Mouse (Mus musculus) right cerebral cortex, postnatal 10 days (tissue): Measurements from ENCODE around the gene Zbtb16.

Source experiments
- DNase-seq, 2 experiments: peaks; one replicate each; pipeline ENCODE4 v3.0.0; 2021; ENCODE audit warnings: low spot score in 2 of 2

The Zbtb16 gene

DNA sequence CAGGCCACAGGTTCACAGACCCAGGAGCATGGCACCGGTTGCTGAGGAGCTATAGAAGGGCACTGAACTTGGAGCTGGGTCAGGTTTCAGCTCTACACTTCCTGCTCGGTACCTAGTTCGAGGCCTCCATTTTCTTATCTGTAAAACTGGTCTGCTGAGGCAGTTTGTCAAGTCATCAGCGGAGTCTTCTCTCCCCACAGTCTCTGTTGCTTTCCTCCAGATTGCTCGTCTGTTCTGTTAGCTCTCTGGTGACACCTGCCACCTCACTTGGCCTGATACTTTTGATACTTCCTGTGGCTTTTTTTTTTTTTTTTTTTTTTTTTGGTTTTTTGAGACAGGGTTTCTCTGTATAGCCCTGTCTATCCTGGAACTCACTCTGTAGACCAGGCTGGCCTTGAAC, 124.2 kb downstream of the Zbtb16 start:
- DNase-seq = no peak

DNA sequence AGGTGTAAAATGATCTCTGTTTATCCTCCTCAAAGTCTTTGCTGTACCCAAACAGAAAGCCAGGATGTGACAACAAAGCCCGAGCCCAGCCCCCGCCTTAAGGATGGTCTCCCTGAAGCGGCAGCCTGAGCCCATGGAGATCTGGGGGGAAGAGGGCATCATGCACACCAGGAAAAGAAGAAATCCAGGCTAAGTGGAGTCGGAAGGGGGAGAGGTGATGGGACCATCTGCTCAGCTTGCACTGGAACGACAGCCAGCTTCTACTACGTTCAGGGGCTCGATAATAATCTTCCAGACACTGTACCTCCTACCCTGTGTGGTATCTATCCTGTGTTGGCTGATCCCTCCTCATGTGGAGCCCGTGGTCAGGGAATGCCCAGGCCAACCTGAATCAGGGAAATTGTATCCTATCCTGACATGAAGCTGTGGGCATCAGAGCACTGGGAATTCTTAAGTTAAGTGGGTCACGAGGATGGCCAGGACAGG, 124.7 kb downstream of the Zbtb16 start:
- DNase-seq = no peak

DNA sequence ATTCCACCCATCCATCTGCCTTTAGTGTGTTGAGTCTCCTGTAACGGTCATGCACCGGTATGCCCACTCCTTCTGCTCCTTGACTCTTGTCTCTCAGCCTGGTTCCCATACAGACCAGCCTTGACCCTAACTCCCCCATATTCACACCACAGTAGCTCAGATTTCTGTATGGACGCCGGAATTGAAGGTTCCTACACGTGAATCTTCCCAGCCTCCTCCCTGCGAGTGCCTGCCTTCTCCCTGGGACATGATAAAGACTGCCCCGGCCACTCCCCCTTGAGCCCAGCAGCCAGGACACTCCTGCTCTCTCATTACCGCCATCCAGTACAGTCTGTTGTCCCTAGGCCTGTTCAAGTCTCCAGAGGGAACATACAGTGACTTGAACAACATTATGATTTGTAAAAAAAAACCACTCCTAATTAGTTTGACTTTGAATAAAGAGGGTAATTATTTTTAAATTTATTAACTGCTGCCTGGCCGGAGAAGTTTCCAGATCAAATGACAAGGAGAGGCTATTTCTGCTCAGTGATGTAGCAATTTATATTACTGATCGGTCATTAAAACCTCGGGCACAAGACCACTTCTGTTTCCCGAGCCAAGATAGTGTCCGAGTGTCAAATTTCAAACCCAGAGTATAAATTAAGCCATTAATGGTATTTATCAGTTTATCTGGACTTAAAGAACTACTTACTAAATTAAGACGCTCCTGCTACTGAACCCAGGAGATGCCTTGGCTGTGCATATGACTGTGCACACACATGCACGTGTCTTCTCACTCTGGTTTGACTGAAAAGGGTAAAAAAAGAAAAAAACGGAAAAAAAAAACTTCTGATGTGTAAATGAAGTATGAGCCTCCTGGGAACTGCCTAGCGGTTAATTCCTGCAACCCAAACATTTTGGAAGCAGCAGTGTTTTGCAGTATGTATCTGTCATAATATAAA, 125.4 kb downstream of the Zbtb16 start:
- DNase-seq = no peak

DNA sequence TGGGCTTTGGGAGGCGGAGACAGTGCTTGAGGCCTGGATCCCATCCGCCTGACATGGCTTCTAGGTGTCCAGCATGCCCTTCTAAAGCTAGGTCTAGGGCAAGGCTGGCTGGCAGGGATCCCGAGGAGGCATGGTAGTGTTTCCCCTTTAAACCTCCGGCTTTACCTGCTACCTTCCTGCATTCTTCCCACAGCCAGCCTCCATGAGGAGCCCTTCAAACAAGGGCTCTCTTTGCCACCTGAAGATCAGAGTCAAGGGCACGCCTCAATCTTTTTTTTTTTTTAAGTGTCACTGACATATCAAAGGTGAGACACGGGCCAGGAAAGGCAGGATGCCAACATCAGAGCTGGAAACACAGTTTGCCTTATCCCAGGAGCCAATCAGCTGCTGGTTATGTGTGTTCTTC, 128.2 kb downstream of the Zbtb16 start:
- no peak for DNase-seq

DNA sequence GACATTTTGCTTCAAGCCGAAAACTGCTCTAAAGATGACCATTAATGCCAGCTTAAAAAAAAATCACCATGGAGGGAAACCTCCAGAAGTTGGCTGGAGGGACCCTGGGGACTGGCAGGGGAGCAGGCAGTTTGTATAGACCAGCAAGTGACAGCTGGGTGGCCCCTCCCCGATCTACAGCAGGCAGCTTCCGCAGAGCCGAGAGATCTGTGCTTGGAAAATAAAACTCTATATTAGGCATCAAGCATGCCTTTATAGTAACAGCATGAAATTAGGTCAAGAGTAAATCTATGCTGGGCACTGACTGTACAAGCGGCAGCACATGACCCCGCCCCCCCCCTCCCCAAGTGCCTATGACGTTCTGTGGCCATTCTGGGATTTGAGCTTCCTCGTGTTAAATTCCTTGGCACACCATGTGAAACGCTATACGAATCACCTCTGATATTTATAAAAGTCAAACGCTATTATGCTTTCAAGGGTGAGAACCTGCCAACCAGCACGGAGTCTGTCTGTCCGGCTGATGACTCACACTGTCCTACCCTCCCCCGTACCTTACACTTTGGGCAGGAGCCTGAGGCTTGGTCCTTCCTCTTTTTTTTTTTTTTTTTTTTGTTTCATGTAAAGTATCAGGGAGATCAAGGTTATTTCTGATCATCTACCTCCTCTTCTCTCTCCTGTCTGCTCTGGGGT, 128.7 kb downstream of the Zbtb16 start:
- no peak for DNase-seq

DNA sequence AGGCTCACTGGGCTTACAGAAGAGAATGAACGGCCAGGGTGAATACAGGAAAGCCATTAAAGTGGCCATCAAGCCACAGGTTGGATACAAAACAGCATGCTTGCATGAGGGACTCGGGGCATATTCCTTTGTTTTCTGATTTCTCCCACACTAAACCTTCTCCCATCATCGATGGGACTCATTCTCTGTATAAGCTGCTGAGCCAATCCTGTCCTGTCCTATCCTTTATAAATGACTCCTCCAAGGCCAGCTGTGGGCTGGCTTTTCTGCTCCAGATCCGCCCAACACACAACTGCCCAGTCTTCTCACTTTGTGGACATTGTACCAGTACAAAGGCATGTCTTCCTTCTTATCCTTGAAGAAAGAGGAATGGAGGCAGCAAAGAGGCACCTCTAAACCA, 134.7 kb downstream of the Zbtb16 start:
- no peak for DNase-seq

DNA sequence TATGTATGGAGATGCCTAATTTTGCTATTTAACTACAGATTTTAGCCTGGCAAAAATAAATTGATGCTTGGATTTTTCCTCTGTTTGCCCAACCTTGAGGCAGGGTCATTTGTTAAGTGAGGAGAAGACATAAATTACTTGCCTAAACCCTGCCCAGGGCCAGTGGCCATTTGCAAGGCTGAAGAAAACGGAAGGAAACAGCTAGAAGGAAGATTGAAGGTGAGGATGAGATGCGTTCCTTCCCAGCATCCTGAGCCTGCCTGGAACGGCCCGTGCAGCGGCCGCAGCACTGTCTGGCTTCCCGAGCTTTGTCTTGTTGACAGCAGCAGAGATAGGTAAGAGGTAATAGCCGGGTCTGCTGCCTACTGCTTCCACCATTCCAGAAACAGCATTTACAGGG, 135.2 kb downstream of the Zbtb16 start:
- DNase-seq = no peak

DNA sequence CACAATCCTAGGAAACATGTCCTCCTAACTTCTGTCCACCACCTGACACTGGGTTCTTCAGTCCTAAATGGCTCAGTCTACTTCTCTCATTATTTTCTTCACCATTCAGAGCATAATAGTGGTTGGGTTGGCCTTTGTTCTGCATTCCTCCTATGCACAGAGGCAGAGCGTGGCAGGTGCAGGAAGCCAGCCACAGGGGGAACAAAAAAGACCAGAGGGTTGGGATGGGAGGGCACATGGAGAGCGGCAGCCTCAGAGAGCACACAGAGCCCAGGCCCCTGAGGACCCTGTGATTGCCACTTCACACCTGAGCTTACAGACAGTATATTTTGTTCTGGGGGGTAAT, 138.6 kb downstream of the Zbtb16 start:
- DNase-seq = no peak

DNA sequence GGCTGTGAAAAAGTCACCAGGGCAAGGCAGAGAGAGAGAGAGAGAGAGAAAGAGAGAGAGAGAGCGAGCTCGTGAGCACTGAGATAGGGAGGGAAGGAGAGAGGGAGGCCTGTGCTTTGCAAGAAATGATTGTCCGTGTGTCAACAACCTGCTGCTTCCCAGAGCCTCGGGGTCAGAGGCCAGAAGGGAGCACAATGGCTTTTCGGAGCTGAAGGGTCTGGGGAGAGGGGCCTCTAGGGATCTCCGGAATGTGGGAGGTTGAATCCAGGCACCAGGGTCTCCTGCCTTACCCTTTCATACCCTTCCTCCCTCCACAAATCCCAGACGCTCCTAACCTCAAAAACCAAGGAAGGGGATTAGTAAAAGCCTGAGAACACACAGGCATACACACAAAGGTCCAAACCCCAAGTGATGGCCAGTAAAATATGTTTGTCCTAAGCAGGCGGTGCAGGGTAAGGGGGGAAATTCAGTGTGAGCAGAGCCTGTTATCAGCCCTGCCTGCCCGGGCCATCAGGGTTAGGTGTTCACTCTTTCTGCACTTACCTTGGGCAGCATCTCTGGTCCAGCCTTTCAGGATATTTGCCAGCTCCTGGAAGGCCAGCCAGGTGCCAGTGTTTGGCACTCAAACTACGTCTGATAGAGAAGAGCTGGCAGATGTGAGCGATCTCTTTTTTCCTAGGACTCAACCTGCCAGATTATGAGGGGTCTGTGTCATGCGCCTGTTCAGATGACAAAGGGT, 139.1 kb downstream of the Zbtb16 start:
- DNase-seq = no peak

DNA sequence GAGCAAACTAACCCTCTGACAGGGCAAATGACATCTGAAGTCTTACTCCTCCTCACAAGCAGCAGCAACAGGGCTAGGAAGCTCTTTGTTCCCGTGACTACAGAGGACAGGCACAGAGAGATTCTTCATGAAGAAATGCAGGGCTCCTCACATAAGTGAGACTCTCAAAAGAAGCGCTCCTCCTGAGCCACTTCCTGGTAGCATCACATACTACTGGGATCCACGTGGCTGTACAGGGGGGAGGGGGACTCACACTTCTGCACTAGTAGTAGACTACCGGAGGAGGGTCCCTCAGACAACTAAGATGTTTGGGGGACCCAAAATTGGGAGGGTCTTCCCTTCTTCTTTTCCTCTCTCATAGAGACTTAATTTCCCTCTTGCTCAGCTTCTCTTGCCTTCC, 139.7 kb downstream of the Zbtb16 start:
- DNase-seq = no peak

DNA sequence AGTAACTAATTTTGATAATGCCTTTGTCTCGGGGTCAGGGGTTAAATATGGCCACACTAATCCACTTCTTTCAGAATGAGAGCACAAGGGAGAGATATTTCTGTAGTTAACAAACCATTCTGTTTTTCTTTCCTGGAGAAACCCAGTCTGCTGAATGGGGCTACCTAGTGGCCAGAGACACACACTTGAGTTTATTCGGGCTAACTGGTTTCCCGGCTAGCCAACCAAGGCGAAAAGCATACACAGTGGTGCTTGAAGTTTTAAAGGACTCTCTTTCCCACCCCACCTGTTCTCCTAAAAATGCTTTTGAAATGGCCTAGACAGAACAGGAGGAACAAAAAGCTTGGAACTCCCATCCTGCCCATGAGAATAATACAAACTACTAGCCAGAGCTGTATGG, 140.2 kb downstream of the Zbtb16 start:
- DNase-seq = no peak

DNA sequence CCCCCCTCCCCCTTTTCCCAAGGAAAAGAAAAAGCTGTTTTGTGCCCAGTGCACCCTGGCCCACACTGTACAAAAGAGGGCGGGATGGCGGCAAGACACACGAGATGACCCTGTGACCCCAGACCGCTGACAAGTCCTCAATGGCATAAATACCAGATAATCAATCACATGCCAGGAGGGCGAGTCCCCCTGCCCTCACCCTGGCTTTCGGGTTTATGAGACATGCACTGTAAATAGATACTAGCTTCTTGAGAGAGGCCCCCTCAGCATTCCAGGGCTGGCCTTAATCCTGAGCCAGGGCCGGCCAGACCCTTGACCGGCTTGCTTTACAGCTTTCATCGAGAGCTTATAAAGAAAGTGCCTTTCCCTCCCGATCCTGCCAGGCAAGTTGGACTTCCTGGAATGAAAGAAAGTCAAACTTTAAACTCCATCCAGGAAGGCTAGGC, 141.4 kb downstream of the Zbtb16 start:
- no peak for DNase-seq

DNA sequence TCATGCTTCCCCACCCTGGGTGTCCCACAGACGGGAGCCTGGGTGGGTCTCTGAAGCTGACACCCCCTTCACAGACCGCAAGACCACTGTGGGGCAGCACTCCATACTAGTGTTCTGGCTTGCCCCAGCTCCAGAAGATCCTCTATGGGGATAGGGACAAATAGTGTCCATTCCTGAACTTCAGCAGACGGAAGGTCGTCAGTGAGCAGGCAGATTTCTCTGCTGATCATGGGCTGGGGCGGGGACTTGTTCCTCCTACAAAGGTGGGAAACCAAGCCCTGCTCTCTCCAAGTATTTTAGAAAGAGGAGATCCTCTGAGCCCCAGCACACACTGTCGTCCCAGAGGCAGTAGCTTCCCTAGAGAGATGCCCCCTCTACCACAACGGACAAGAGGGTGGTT, 142.3 kb downstream of the Zbtb16 start:
- DNase-seq = no peak

DNA sequence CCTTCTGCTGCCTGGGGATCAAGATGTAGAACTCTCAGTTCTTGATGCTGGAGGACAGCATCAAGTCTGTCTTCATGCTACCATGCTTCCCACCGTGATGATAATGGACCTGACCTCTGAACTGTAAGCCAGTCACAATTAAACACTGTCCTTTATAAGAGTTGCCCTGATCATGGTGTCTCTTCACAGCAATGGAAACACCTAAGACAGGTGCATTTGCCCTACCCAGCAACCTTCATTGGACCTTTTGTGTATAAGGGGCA, 146.4 kb downstream of the Zbtb16 start:
- DNase-seq = no peak

DNA sequence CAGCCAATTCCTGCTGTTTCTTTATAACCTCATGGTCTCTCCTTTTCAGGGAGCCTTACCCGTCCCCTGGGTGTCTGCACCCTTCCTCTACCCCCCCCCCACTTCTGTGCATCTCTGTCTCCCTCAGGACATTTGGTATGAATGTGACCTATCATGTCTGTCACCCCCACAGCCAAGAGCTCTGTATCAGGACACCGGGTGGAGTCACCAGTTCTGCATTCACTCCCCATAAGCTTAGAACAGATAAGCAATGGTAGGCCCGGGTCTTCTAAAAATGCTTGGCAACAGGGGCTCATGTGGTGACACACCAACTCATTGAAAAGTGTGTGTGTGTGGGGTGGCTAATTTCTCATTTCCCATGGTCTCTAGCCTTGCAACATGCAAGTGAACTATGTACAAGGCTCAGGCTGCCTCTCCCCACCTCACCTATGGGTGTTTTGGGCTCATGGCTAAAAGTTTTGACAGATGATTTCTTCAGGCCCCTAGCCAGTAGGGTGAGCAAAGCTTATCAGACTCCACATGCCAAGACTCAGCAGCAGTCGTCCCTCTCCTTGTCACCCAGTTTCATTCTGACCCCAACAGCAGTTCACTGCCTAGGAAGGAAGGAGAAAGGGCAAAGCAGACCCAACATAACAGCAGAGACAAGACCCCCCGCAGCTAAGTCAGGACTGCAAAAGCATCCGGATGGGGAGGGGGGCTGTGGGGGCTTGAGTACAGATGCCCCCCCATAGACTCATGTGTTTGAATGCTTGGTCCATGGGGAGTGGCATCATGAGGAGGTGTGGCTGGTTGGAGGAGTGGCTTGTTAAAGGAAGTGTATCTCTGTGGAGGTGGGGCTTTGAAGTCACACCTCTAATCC, 146.9 kb downstream of the Zbtb16 start:
- DNase-seq = no peak

DNA sequence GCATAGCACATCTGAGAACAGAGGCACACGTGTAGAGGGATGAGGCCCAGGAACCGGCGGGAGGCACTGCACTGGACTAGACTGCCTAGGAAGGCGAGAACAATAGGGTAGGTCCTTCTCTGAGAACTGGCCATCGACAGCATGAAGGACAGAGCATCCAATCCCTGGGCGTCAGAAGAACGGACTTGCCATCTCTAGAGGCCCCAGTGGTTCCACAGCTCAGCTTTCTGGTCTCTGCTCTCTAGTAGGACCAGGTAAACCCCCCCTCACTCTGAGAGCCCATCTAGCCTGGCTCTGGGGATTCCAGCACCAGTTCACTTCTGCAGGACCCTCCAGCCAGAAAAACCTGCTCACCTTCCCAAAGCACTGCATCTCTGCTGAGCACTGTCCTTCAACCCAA, 148.1 kb downstream of the Zbtb16 start:
- no peak for DNase-seq

DNA sequence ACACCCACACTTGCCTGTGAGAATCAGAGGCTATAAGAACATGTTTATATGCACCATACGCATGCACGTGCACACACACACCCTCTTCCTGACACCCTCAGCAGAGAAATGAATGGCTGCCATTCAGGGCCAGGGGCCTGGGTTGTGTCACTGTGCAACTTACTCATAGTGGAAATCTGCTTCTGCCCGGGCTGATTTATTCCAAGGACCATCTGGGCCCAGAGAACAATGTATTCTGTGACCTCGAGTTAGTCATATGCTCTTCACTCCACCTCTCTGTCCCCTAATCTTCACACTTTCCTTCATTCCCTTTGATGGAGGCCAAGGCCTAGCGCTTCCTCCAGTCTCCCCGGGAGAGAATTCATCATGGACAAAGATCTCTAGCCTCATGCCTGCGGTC, 150.3 kb downstream of the Zbtb16 start:
- no peak for DNase-seq

DNA sequence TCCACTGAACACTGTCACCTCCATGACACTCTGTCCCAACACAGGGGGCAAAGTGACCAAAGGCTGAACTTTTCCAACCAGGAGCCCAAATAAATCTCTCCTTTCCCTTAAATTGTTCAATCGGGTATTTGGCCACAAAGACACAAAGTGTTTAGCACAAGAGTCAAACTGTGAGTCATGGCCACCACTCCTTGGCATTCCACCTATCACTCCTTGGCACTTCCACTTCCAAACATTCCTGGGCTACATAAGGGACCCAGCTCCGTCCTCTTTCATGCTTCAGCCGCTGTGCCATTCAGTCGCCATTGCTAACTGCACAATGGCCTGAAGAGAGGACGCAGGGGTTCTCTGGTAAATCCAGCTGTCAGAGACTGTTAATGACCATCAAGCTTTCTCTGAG, 151.9 kb downstream of the Zbtb16 start:
- no peak for DNase-seq

DNA sequence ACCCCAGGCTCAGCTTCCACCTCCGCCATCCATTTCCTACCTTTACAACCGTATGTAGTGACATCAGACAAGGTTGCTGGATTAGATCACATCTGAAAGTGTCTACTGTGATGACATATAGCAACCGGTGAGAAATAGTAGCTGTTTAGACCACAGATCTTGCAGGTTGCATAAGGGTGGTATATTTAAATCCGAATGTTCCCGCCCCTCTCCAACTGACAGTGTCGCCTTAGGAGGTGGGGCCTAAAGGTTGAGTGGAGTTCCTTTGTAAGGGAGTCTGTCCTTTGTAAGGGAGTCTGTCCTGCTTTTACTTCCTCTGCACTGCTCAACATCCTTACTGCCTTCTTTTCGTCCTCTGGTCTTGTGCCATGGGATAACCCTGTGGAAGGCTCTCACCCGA, 154.8 kb downstream of the Zbtb16 start:
- no peak for DNase-seq

DNA sequence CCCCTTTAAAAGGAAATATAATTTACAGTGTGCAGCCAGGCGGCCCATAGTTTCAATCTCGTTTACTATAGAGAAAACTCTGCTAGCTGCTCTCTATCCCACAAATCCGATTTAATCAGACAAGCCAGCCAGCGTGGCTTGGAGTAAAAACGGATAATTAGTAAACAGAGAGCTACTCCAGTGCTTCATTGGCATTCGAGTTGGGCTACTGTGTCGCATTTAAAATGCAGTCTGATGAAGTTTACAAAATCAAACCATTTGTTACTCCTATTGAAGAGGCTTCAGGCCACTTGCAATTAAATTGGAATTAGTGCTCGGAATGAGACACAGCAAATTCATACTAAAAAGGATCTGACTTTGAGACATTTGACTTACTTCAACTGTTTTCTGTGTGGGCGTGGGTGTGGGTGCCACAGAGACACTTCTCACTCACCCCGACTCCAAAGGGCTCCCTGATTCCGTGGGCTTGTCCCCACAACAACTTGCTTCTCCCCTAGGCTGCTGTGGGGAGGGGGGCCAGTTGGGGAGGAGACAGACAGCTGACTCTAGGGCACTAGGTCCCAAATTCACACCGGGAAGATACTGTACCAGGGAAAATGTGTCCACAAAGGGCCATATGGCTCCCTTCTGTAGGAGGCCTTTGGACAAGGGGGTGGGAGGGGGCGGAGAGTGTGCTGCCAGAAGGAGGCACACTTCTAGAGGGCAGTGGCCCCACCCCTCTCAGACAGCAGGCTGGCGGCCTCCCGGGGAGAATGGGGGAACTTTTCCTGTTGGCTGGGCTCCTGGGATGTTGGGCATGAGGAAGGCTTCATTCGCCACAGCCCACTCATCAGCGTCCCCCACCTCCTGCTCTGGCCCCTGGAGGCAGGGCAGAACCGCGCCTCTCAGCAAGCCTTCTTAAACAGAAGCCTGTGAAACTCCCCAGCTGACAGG, 157.3 kb downstream of the Zbtb16 start:
- peak; percentile 65 to 67 for DNase-seq
